Mouse (Mus musculus): Measurements from ENCODE around the gene Ctbs. TPM values are rescaled to one million over a fixed set of nuclear protein-coding genes. Genes with fewer than 3 reads are reported as not detected.
A peak's percentile ranks its signal among the peaks of the same experiment; 100 is the strongest.

The Ctbs gene
- polyA plus RNA-seq, 1 experiment from 2014 or later = 11.1 TPM

DNA sequence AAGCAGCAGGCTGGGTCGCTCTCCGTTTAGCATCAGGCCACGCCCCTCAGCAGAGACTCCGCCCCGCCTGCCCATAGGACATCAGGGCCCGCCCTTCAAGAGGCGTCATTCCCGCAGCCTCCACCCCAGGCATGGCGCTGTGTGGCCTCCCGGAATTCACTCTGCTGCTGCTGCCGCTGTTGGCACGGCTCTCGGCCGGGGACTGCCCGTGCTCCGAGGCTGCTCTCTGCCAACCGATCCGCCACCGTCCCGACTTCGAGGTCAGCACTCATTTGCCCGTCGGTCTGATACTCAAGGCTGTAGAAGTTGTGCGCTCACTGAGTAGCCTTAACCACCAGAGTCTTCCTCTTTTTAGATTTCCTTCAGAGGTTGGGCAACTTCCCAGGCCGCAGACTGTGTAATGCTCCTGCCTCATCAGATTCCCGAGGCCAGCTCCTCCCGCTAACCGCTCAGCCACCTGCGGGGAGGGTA is 811 bp downstream of the Ctbs start:
- Histone ChIP-seq H3K27ac (peak overlapping the region; percentile 93), H3K27me3 (no peaks in the 10 kb centered on the region), H3K9me3 (no peaks in the 10 kb centered on the region), H3K4me3 (peak overlapping the region; percentile 60), H3K4me2 (peak overlapping the region; percentile 69), H3K4me1 (peaks cover 14% of the 10 kb centered on the region), H3K36me3 (peaks cover 5% of the 10 kb centered on the region; the same call in 1 of the 2 replicates), H3K9ac (peak overlapping the region; percentile 64)
- ATAC-seq (ENCODE audit: borderline replicate concordance, extremely low read depth, low FRiP score, low TSS enrichment) = peak; percentile 100
- under 1% methylated on average over 29 of the region's 29 CpGs for WGBS

DNA sequence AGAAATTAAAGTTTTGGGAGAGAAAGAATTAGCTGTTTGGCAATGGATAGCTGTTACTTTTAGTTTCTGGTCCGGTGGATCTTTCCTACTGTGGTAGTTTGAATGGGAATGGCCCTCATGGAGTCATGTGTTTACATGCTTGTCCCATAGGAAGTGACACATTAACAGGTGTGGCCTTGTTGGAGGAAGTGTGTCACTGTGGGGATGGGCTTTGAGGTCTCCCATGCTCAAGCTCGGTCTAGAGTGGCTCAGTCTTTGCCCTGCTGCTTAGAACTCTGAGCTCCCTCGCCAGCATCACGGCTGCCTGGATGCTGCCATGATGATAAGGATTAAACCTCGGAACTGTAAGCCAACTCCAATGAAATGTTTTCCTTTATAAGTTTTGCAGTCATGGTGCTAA is 1.8 kb downstream of the Ctbs start:
- Histone ChIP-seq H3K4me1 (peaks cover 14% of the 10 kb centered on the region), H3K36me3 (peaks cover 8% of the 10 kb centered on the region; the same call in 1 of the 2 replicates), H3K9ac (no peak overlapping the region), H3K4me3 (no peak overlapping the region), H3K4me2 (peak overlapping the region; percentile 69; the same call in 1 of the 2 replicates), H3K27ac (no peak overlapping the region), H3K27me3 (no peaks in the 10 kb centered on the region), H3K9me3 (no peaks in the 10 kb centered on the region)
- ATAC-seq (ENCODE audit: borderline replicate concordance, extremely low read depth, low FRiP score, low TSS enrichment) = no peak
- 85% methylated on average over 5 of the region's 5 CpGs for WGBS

DNA sequence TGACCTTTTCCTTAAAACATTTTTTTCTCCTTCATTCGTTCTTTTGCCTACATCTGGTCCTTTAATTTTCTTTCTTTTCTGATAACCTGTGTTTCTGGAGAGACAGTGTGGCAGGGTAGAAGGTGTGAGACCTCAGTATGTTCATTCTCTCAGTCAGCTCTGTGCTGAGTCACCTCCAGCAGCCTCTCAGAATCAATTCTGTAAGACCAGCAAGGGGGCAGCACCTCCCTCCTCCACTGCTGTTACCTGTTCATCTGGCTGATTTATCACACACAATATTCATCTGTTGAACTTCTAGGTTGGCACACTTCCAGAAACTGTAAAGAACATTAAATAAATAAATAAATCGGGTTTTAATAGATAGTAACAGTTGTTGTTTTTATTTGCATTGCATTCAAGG is 13.3 kb downstream of the Ctbs start:
- no peak overlapping the region for H3K4me2 ChIP-seq
- no peaks in the 10 kb centered on the region for H3K27me3 ChIP-seq
- no peak overlapping the region for H3K4me3 ChIP-seq
- no peaks in the 10 kb centered on the region for H3K9me3 ChIP-seq
- no peak overlapping the region for H3K27ac ChIP-seq
- no peak for ATAC-seq (ENCODE audit: borderline replicate concordance, extremely low read depth, low FRiP score, low TSS enrichment)
- no peak overlapping the region for H3K9ac ChIP-seq
- no peaks in the 10 kb centered on the region for H3K4me1 ChIP-seq
- 47% methylated on average over 2 of the region's 2 CpGs for WGBS
- H3K36me3 ChIP-seq = no peaks in the 10 kb centered on the region

DNA sequence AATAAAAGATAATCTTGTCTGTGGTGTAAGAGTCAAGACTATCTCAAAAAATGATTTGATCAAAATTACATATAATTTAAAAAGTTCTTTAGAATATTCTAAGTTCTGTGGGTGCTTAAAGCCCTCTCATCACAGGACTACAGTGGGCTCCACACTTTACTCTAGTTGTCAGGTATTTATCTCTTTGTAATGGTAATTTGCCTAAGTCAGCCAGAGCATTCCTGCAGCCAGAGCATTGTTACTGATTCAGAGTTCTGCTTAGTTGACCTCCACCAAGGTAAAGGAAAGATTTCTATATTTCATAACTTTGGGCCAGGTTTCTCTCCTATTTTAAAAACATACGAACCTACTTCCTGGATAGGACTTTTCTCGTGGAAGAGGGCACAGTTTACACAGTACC is 19.6 kb downstream of the Ctbs start:
- Histone ChIP-seq H3K9me3 (no peaks in the 10 kb centered on the region), H3K4me3 (no peak overlapping the region), H3K27ac (no peak overlapping the region), H3K9ac (no peak overlapping the region), H3K27me3 (no peaks in the 10 kb centered on the region), H3K4me2 (no peak overlapping the region), H3K36me3 (no peaks in the 10 kb centered on the region), H3K4me1 (no peaks in the 10 kb centered on the region)
- 67% methylated on average over 2 of the region's 2 CpGs for WGBS
- ATAC-seq (ENCODE audit: borderline replicate concordance, extremely low read depth, low FRiP score, low TSS enrichment) = no peak

DNA sequence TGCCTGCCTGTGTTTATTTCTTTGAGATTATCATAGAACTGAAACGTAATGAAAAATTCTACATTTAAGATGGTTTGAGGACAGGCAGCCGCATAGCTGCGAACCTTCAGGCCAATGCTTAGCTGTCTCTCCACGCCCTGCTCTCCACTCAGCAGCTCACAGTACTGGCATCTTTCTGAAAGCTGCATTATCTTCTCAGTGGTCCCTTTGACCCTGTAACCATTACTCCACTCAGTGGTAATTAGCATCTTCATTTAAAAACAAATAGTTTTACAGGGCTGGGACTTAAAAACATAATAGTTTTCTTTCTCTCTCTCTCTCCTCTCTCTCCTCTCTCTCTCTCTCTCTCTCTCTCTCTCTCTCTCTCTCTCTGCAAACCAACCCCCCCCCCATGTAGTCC is 23.1 kb downstream of the Ctbs start:
- Histone ChIP-seq H3K27ac (no peak overlapping the region), H3K4me3 (no peak overlapping the region), H3K4me1 (no peaks in the 10 kb centered on the region), H3K9me3 (no peaks in the 10 kb centered on the region), H3K4me2 (no peak overlapping the region), H3K27me3 (no peaks in the 10 kb centered on the region), H3K9ac (no peak overlapping the region), H3K36me3 (no peaks in the 10 kb centered on the region)
- ATAC-seq (ENCODE audit: borderline replicate concordance, extremely low read depth, low FRiP score, low TSS enrichment) = no peak
- 62% methylated on average over 4 of the region's 4 CpGs for WGBS

DNA sequence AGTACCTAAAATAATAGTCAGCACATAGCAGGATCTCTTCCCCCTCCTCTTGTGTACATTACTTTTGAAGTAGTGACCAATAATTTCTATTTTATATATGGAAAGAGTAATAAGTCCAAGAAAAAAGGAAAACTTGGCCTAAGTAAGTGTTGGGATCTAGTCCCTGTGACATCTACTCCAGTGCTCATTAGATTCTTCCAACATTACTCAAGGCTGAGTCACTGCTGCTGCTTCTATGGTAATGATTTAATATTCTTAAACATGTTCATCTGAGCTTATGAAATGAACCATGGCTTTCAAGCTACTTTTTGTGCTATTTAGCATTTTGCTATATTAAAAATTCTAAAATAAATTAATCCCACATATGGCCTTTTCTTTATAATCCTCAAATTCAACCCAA is 24.1 kb downstream of the Ctbs start:
- Histone ChIP-seq H3K27ac (no peak overlapping the region), H3K9ac (no peak overlapping the region), H3K4me2 (no peak overlapping the region), H3K27me3 (no peaks in the 10 kb centered on the region), H3K4me3 (no peak overlapping the region), H3K4me1 (no peaks in the 10 kb centered on the region), H3K36me3 (no peaks in the 10 kb centered on the region), H3K9me3 (no peaks in the 10 kb centered on the region)
- ATAC-seq (ENCODE audit: borderline replicate concordance, extremely low read depth, low FRiP score, low TSS enrichment) = no peak

DNA sequence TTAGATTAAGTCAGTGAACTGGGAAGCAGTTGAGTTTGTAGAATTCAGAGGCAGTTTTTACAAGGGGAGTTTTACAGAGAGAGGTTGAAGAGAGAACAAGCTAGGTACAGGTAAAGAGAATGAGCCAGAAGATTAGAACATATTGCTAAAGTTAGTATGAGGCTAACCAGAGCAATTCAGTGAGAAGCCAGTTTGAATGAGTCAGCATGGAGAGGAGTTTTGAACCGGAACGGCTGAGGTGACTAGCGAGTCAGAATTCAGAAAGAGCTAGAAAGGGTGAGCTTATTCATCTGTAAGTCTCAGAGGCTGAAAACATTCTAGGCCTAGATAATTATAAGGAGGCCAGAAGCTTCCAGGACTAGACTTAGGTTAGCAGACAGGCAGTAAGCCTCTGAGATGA is 24.8 kb downstream of the Ctbs start:
- 95% methylated on average over 3 of the region's 3 CpGs for WGBS
- no peaks in the 10 kb centered on the region for H3K36me3 ChIP-seq
- no peaks in the 10 kb centered on the region for H3K27me3 ChIP-seq
- no peaks in the 10 kb centered on the region for H3K9me3 ChIP-seq
- H3K27ac ChIP-seq = no peak overlapping the region
- no peak overlapping the region for H3K9ac ChIP-seq
- H3K4me2 ChIP-seq = no peak overlapping the region
- H3K4me1 ChIP-seq = no peaks in the 10 kb centered on the region
- no peak overlapping the region for H3K4me3 ChIP-seq
- no peak for ATAC-seq (ENCODE audit: borderline replicate concordance, extremely low read depth, low FRiP score, low TSS enrichment)

DNA sequence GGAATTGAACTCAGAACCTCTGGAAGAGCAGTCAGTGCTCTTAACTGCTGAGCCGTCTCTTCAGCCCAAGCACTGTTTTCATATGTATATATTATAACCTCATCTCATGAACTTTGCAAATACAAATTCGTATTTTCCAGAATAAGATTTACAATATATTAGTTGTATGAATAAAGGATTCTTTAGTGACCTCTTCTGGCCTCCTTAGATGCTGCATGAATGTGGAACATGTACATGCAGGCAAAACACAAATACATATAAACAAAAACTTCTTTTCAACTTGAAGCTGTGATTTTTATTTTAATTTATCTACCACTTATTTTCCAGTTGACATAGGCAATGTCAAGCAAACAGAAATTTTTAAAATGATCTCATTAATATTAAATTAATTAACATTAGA is 32.4 kb downstream of the Ctbs start:
- no peak overlapping the region for H3K4me3 ChIP-seq
- WGBS = 51% methylated on average over 2 of the region's 2 CpGs
- no peaks in the 10 kb centered on the region for H3K9me3 ChIP-seq
- H3K9ac ChIP-seq = no peak overlapping the region
- H3K27me3 ChIP-seq = no peaks in the 10 kb centered on the region
- no peaks in the 10 kb centered on the region for H3K4me1 ChIP-seq
- no peak overlapping the region for H3K27ac ChIP-seq
- no peak overlapping the region for H3K4me2 ChIP-seq
- no peaks in the 10 kb centered on the region for H3K36me3 ChIP-seq
- ATAC-seq (ENCODE audit: borderline replicate concordance, extremely low read depth, low FRiP score, low TSS enrichment) = no peak

DNA sequence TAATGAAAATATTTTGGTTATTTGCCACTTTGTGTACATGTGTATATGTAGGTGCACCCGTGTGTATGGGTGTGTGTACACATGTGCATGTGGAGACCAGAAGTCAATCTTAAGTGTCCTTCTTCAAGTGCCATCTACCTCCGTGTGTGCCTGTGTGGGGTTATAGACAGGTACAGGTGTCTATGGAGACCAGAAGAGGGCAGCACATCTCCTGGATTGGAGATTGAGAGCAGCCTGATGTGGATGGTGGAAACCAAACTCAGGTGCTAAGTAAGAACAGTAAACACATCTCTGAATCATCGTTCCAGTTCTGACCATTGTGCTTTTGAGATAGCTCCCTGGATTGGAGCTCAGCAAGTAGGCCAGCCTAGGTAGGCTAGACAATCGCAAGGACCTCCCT is 36.9 kb downstream of the Ctbs start:
- no peaks in the 10 kb centered on the region for H3K9me3 ChIP-seq
- 76% methylated on average over 4 of the region's 4 CpGs for WGBS

DNA sequence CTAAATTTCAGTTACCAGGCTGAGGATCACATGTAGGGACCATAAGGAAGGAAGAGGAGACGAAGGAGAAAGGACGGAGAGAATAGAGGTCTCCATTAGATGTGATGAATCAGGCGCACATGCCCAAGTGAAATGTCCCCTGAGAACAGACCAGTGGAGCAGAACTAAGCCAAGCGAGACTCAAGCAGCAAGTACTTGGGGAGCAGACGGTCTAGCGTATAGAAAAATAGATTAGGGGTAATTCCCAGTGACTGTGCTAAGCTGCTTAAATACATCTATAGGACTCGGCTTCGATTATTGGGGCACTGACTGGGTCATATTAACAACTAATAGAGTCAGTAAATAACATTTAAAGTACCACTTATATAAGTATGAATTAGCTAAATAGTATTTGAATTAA is 45.3 kb downstream of the Ctbs start:
- Histone ChIP-seq H3K4me2 (no peak overlapping the region), H3K27me3 (no peaks in the 10 kb centered on the region), H3K4me3 (no peak overlapping the region), H3K4me1 (peaks cover 5% of the 10 kb centered on the region; the same call in 1 of the 2 replicates), H3K27ac (no peak overlapping the region), H3K9me3 (no peaks in the 10 kb centered on the region), H3K9ac (no peak overlapping the region), H3K36me3 (no peaks in the 10 kb centered on the region)
- no peak for ATAC-seq (ENCODE audit: borderline replicate concordance, extremely low read depth, low FRiP score, low TSS enrichment)
- WGBS = 89% methylated on average over 8 of the region's 8 CpGs

More for the DNA sequence above, 36.9 kb downstream of the Ctbs start:
- ATAC-seq (ENCODE audit: borderline replicate concordance, extremely low read depth, low FRiP score, low TSS enrichment) = no peak
- Histone ChIP-seq H3K9ac (no peak overlapping the region), H3K4me2 (no peak overlapping the region), H3K27ac (no peak overlapping the region), H3K36me3 (no peaks in the 10 kb centered on the region), H3K4me3 (no peak overlapping the region), H3K4me1 (no peaks in the 10 kb centered on the region), H3K27me3 (no peaks in the 10 kb centered on the region)

DNA sequence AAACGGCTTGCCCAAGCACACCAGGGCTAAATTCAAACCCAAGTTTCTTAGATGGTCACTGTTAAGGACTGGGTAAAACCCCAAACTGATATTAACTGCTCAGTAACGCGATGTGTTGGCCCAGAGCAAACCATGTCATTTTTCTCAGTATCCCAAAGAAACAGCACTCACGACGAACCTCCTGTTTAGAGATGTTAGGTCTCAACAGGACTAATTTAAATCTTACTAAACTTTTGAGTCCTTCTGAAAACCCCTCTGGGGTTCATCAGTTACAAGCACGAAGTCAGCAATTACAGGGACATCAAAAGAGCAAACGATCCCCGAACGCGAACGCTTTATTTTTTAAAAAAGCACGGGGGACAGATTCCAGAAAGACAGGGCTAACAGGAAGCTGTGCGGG is 49.4 kb downstream of the Ctbs start:
- H3K27me3 ChIP-seq = no peaks in the 10 kb centered on the region
- WGBS = 2% methylated on average over 13 of the region's 13 CpGs
- peak overlapping the region; percentile 74 for H3K9ac ChIP-seq
- peak overlapping the region; percentile 55 for H3K4me2 ChIP-seq
- H3K36me3 ChIP-seq = peaks cover 10% of the 10 kb centered on the region
- peaks cover 24% of the 10 kb centered on the region for H3K4me1 ChIP-seq
- H3K9me3 ChIP-seq = no peaks in the 10 kb centered on the region
- H3K27ac ChIP-seq = peak overlapping the region; percentile 97
- H3K4me3 ChIP-seq = peak overlapping the region; percentile 84
- ATAC-seq (ENCODE audit: borderline replicate concordance, extremely low read depth, low FRiP score, low TSS enrichment) = no peak

DNA sequence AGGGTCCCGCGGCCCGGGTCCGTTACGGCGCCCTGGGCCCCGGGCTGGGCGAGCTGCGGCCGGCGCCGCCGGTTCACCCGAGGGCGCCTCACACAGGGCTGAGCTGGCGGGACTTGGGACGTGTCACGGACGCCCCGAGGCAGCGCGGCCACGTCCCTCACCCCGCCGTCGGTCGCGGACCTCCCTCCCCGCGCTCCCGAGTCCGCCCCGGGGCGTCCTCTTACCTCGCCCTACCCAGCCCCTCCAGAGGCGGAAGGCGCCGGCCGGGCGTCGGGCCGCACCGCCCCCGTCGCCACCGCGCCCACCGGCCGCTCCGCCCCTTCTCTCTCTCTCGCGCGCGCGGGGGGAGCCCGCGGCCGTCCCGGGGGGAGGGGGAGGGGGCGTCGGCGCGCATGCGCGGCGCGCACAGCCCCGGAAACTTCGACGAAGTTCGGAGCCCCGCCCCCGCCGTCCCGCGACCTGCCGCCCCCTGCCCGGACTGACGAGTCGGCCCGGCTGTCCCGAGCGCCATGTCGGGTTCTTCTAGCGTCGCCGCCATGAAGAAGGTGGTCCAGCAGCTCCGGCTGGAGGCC is 49.9 kb downstream of the Ctbs start, which contains the start of the genes Spata1 and Gng5:
Gene Spata1 (minus strand): TSS at position 323 of the 572 bp plus-strand sequence.
Gene Gng5 (plus strand): TSS at position 377 of the 572 bp plus-strand sequence.
- Histone ChIP-seq H3K4me2 (peak within 1 kb of the TSS; percentile 70), H3K27ac (peak within 1 kb of the TSS; percentile 97), H3K4me1 (peaks cover 24% of the 10 kb centered on the region), H3K4me3 (peak within 1 kb of the TSS; percentile 84), H3K27me3 (no peaks in the 10 kb centered on the region), H3K9ac (peak within 1 kb of the TSS; percentile 80), H3K36me3 (peaks cover 12% of the 10 kb centered on the region), H3K9me3 (no peaks in the 10 kb centered on the region)
- ATAC-seq (ENCODE audit: borderline replicate concordance, extremely low read depth, low FRiP score, low TSS enrichment) = peak; percentile 96
- WGBS = under 1% methylated on average over 66 of the region's 88 CpGs

All from lung, embryonic 15.5 days (tissue).